Mouse (Mus musculus): ENCODE results near the gene Zer1. TPM values are rescaled to one million over a fixed set of nuclear protein-coding genes. Genes with fewer than 3 reads are reported as not detected.
"Not testable (repeated sequence)": the region's sequence is repeated elsewhere in the genome, so short reads cannot be mapped to it uniquely, and the experiment has no call there.

Gene Zer1
- total and polyA plus RNA-seq, 2 experiments = 7.1 to 27.1 TPM

GRCm38 (mm10) chr2:30132801-30133612, 8.6 kb upstream of the Zer1 start:
- Histone ChIP-seq H3K4me1 (ENCODE audit: control insufficient read depth, insufficient read depth, low read length) (peaks cover 11% of the 10 kb centered on the region; the same call in 1 of the 2 replicates), H3K27me3 (ENCODE audit: control insufficient read depth, insufficient read depth, low read length) (no peaks in the 10 kb centered on the region), H3K79me2 (ENCODE audit: control insufficient read depth, insufficient read depth, low read length) (peaks cover 13% of the 10 kb centered on the region), H3K9ac (ENCODE audit: low read depth, low read length) (peak overlapping the region; percentile 67), H3K4me3 (ENCODE audit: insufficient read depth, low read depth, low read length) (peak overlapping the region; percentile 92), H3K27ac (replicated peaks; ENCODE audit: insufficient read depth, low read depth, low read length) (peak overlapping the region; percentile 92), H3K36me3 (ENCODE audit: control insufficient read depth, insufficient read depth, low read length) (peaks cover 14% of the 10 kb centered on the region)
- WGBS = 1% methylated on average over 16 of the region's 16 CpGs
- TF ChIP-seq CTCF (IDR thresholded peaks at IDR 0.05; ENCODE audit: low read depth, low read length) = no peak
- peak; percentile 83 for DNase-seq (ENCODE audit: extremely low read depth, low read depth, low spot score)

- not testable (repeated sequence) for H3K27ac ChIP-seq (replicated peaks; ENCODE audit: insufficient read depth, low read depth, low read length); DNase-seq (ENCODE audit: extremely low read depth, low read depth, low spot score); H3K9ac ChIP-seq (ENCODE audit: low read depth, low read length); H3K4me3 ChIP-seq (ENCODE audit: insufficient read depth, low read depth, low read length); H3K36me3 ChIP-seq (ENCODE audit: control insufficient read depth, insufficient read depth, low read length); H3K27me3 ChIP-seq (ENCODE audit: control insufficient read depth, insufficient read depth, low read length); H3K79me2 ChIP-seq (ENCODE audit: control insufficient read depth, insufficient read depth, low read length)
- peaks cover 11% of the 10 kb centered on the region; the same call in 1 of the 2 replicates for H3K4me1 ChIP-seq (ENCODE audit: control insufficient read depth, insufficient read depth, low read length)
- WGBS = 81% methylated on average over 5 of the region's 5 CpGs
Observed at GRCm38 (mm10) chr2:30131240-30131639, 6.9 kb upstream of the Zer1 start.

GRCm38 (mm10) chr2:30130156-30130555, 5.8 kb upstream of the Zer1 start:
- Histone ChIP-seq H3K27me3 (ENCODE audit: control insufficient read depth, insufficient read depth, low read length) (no peaks in the 10 kb centered on the region), H3K9ac (ENCODE audit: low read depth, low read length) (no peak overlapping the region), H3K4me3 (ENCODE audit: insufficient read depth, low read depth, low read length) (no peak overlapping the region), H3K79me2 (ENCODE audit: control insufficient read depth, insufficient read depth, low read length) (peaks cover 3% of the 10 kb centered on the region; the same call in 1 of the 2 replicates), H3K4me1 (ENCODE audit: control insufficient read depth, insufficient read depth, low read length) (peaks cover 8% of the 10 kb centered on the region; the same call in 1 of the 2 replicates), H3K36me3 (ENCODE audit: control insufficient read depth, insufficient read depth, low read length) (no peaks in the 10 kb centered on the region), H3K27ac (replicated peaks; ENCODE audit: insufficient read depth, low read depth, low read length) (peak overlapping the region; percentile 8)
- DNase-seq (ENCODE audit: extremely low read depth, low read depth, low spot score) = peak; percentile 74
- TF ChIP-seq POLR2A (IDR thresholded peaks at IDR 0.05; ENCODE audit: extremely low read depth, insufficient read depth, low read length) (no peak), CTCF (IDR thresholded peaks at IDR 0.05; ENCODE audit: low read depth, low read length) (no peak)
- 37% methylated on average over 4 of the region's 4 CpGs for WGBS

- Histone ChIP-seq H3K4me3 (ENCODE audit: insufficient read depth, low read depth, low read length) (no peak overlapping the region), H3K9ac (ENCODE audit: low read depth, low read length) (no peak overlapping the region), H3K27me3 (ENCODE audit: control insufficient read depth, insufficient read depth, low read length) (no peaks in the 10 kb centered on the region), H3K27ac (replicated peaks; ENCODE audit: insufficient read depth, low read depth, low read length) (no peak overlapping the region), H3K36me3 (ENCODE audit: control insufficient read depth, insufficient read depth, low read length) (no peaks in the 10 kb centered on the region), H3K4me1 (ENCODE audit: control insufficient read depth, insufficient read depth, low read length) (peaks cover 8% of the 10 kb centered on the region; the same call in 1 of the 2 replicates), H3K79me2 (ENCODE audit: control insufficient read depth, insufficient read depth, low read length) (no peaks in the 10 kb centered on the region)
- 53% methylated on average over 2 of the region's 2 CpGs for WGBS
- TF ChIP-seq POLR2A (IDR thresholded peaks at IDR 0.05; ENCODE audit: extremely low read depth, insufficient read depth, low read length) (no peak), CTCF (IDR thresholded peaks at IDR 0.05; ENCODE audit: low read depth, low read length) (peak; percentile 17; the same call in 1 of the 2 replicates)
- DNase-seq (ENCODE audit: extremely low read depth, low read depth, low spot score) = peak; percentile 55
Observed at GRCm38 (mm10) chr2:30128789-30129188, 4.4 kb upstream of the Zer1 start.

GRCm38 (mm10) chr2:30123729-30124471, 485 bp downstream of the Zer1 start:
- no peak for TF ChIP-seq CTCF (IDR thresholded peaks at IDR 0.05; ENCODE audit: low read depth, low read length)
- TF ChIP-seq POLR2A (IDR thresholded peaks at IDR 0.05; ENCODE audit: extremely low read depth, insufficient read depth, low read length) = no peak
- Histone ChIP-seq H3K4me1 (ENCODE audit: control insufficient read depth, insufficient read depth, low read length) (peaks cover 6% of the 10 kb centered on the region), H3K36me3 (ENCODE audit: control insufficient read depth, insufficient read depth, low read length) (no peaks in the 10 kb centered on the region), H3K27me3 (ENCODE audit: control insufficient read depth, insufficient read depth, low read length) (no peaks in the 10 kb centered on the region), H3K4me3 (ENCODE audit: insufficient read depth, low read depth, low read length) (peak overlapping the region; percentile 84), H3K27ac (replicated peaks; ENCODE audit: insufficient read depth, low read depth, low read length) (peak overlapping the region; percentile 51), H3K9ac (ENCODE audit: low read depth, low read length) (peak overlapping the region; percentile 91), H3K79me2 (ENCODE audit: control insufficient read depth, insufficient read depth, low read length) (peaks cover 3% of the 10 kb centered on the region; the same call in 1 of the 2 replicates)
- no peak for DNase-seq (ENCODE audit: extremely low read depth, low read depth, low spot score)
- WGBS = 3% methylated on average over 42 of the region's 44 CpGs

Data from liver, adult 2 months (tissue).